Mouse (Mus musculus) frontal cortex, postnatal 25 days (tissue): ENCODE data around the gene Cib4.

ENCODE experiments used
- DNase-seq, 2 experiments: peaks; one replicate each; pipeline ENCODE4 v3.0.0; 2022; ENCODE audit warnings: low spot score in 2 of 2

Cib4 gene

GRCm38 (mm10) chr5:30545698-30546097, at the start of gene Cib4:
Gene Cib4 (minus strand): TSS chr5:30545836.
- DNase-seq = no peak

GRCm38 (mm10) chr5:30594953-30595560, 49.4 kb upstream of the Cib4 start:
- DNase-seq = no peak

- no peak for DNase-seq
These were observed 48.3 kb upstream of the Cib4 start for GRCm38 (mm10) chr5:30593811-30594504.

- DNase-seq = no peak
These were observed 47.7 kb upstream of the Cib4 start for GRCm38 (mm10) chr5:30593360-30593759.

GRCm38 (mm10) chr5:30592279-30592980, 46.8 kb upstream of the Cib4 start:
- no peak for DNase-seq

- DNase-seq = no peak
These were observed 46.1 kb upstream of the Cib4 start for GRCm38 (mm10) chr5:30591786-30592185.

GRCm38 (mm10) chr5:30591205-30591731, 45.6 kb upstream of the Cib4 start:
- no peak for DNase-seq

GRCm38 (mm10) chr5:30590231-30590630, 44.6 kb upstream of the Cib4 start:
- DNase-seq = no peak

GRCm38 (mm10) chr5:30589546-30589945, 43.9 kb upstream of the Cib4 start:
- DNase-seq = no peak

- no peak for DNase-seq
These were observed 43.4 kb upstream of the Cib4 start for GRCm38 (mm10) chr5:30589069-30589468.

GRCm38 (mm10) chr5:30588301-30588968, 42.8 kb upstream of the Cib4 start:
- DNase-seq = no peak

GRCm38 (mm10) chr5:30587681-30588300, 42.2 kb upstream of the Cib4 start, which contains the start of gene Kcnk3:
Gene Kcnk3 (plus strand): TSS chr5:30588170.
- no peak for DNase-seq

- DNase-seq = no peak
These were observed 41.5 kb upstream of the Cib4 start for GRCm38 (mm10) chr5:30587101-30587500.

- DNase-seq = no peak
These were observed 41.0 kb upstream of the Cib4 start for GRCm38 (mm10) chr5:30586616-30587015.

GRCm38 (mm10) chr5:30582017-30582416, 36.4 kb upstream of the Cib4 start:
- no peak for DNase-seq

GRCm38 (mm10) chr5:30580725-30581124, 35.1 kb upstream of the Cib4 start:
- DNase-seq = no peak

GRCm38 (mm10) chr5:30578445-30579080, 32.9 kb upstream of the Cib4 start:
- no peak for DNase-seq

GRCm38 (mm10) chr5:30577654-30578310, 32.1 kb upstream of the Cib4 start:
- peak in 1 of 2 experiments; percentile 31 for DNase-seq

- DNase-seq = no peak
These were observed 31.6 kb upstream of the Cib4 start for GRCm38 (mm10) chr5:30577251-30577650.

GRCm38 (mm10) chr5:30576233-30576632, 30.6 kb upstream of the Cib4 start:
- no peak for DNase-seq

GRCm38 (mm10) chr5:30574367-30574766, 28.7 kb upstream of the Cib4 start:
- no peak for DNase-seq
